Mouse (Mus musculus) lung, embryonic 15.5 days (tissue): ENCODE results near the gene Taf1. TPM values are rescaled to one million over a fixed set of nuclear protein-coding genes. Genes with fewer than 3 reads are reported as not detected.

Experiments
- polyA plus RNA-seq: library from polyadenylated mRNA; unstranded; fragments of >200 nt; fragmentation: Nextera tagmentation; extraction: Ambion mirVana; gene quantifications from 2 replicates; pipeline ENCODE4 v1.2.1, GENCODE M21; 2015

Taf1 gene
- polyA plus RNA-seq, 1 experiment from 2014 or later = 14.7 TPM

Other genes starting within 250 kb of the Taf1 start
- 5.1 and 6.0 TPM in 2 replicates for gene Nlgn3, start 233.6 kb upstream of the Taf1 start, polyA plus RNA-seq
- 0.49 and 1.3 TPM in 2 replicates for gene Gjb1, start 156.4 kb upstream of the Taf1 start, polyA plus RNA-seq
- gene Zmym3, start 111.9 kb upstream of the Taf1 start, polyA plus RNA-seq = 29.8 and 32.2 TPM in 2 replicates
- gene Nono, start 103.4 kb upstream of the Taf1 start, polyA plus RNA-seq = 433 and 440 TPM in 2 replicates
- 3.8 and 5.2 TPM in 2 replicates for gene Itgb1bp2, start 83.6 kb upstream of the Taf1 start, polyA plus RNA-seq
- gene Ogt, start 107.3 kb downstream of the Taf1 start, polyA plus RNA-seq = 128 and 134 TPM in 2 replicates
- 0.22 and 0.33 TPM in 2 replicates for gene Cxcr3, start 201.5 kb downstream of the Taf1 start, polyA plus RNA-seq